Mouse (Mus musculus): Measurements from ENCODE around the gene Zfp853. TPM values are rescaled to one million over a fixed set of nuclear protein-coding genes. Genes with fewer than 3 reads are reported as not detected.

Gene Zfp853
- total RNA-seq, 4 experiments from 2014 or later, result 0.20 to 0.54 (median 0.46) TPM

GRCm38 (mm10) chr5:143252791-143253185 is 40.6 kb downstream of the Zfp853 start:
- no peak for DNase-seq

- no peak for DNase-seq
These were observed 41.4 kb downstream of the Zfp853 start for GRCm38 (mm10) chr5:143252039-143252438.

GRCm38 (mm10) chr5:143244926-143245325 is 48.5 kb downstream of the Zfp853 start:
- DNase-seq, result no peak

Other genes starting within 250 kb of the Zfp853 start
- 10 to 100 TPM; 41.7 to 58.3 (median 53.6) TPM for gene Rnf216, start 180.6 kb downstream of the Zfp853 start, total RNA-seq (2022)
- gene Olfr718-ps1, start 146.0 kb downstream of the Zfp853 start, total RNA-seq (2022), result under 1 TPM in 3 of 4 experiments, not detected in 1; 0.06 to 0.22 (median 0.11) TPM
- gene Rbak, start 112.8 kb downstream of the Zfp853 start, total RNA-seq (2022), result 10 to 100 TPM; 10.9 to 22.2 (median 17.2) TPM
- not detected for gene Spdye4b, start 112.6 kb downstream of the Zfp853 start, total RNA-seq (2022)
- gene Spdye4a, start 66.7 kb downstream of the Zfp853 start, total RNA-seq (2022), result not detected
- 10 to 100 TPM; 22.8 to 30.6 (median 25.7) TPM for gene Zfp12, start 58.5 kb downstream of the Zfp853 start, total RNA-seq (2022)
- gene Zfp316, start 23.6 kb downstream of the Zfp853 start, total RNA-seq (2022), result 10 to 100 TPM; 11.0 to 13.1 (median 12.0) TPM
- 10 to 100 TPM; 22.1 to 34.5 (median 28.6) TPM for gene E130309D02Rik, start 21.7 kb upstream of the Zfp853 start, total RNA-seq (2022)
- 10 to 100 TPM; 60.3 to 74.8 (median 66.3) TPM for gene Zdhhc4, start 35.6 kb upstream of the Zfp853 start, total RNA-seq (2022)
- 1 to 10 TPM in 1 of 4 experiments, under 1 TPM in 3; 0.61 to 1.2 (median 0.91) TPM for gene Grid2ip, start 63.7 kb upstream of the Zfp853 start, total RNA-seq (2022)
- 100 to 1,000 TPM in 3 of 4 experiments, 10 to 100 TPM in 1; 97.5 to 115 (median 101) TPM for gene Kdelr2, start 110.2 kb upstream of the Zfp853 start, total RNA-seq (2022)
- gene Daglb, start 171.0 kb upstream of the Zfp853 start, total RNA-seq (2022), result 10 to 100 TPM; 21.6 to 27.5 (median 25.4) TPM
- gene Rac1, start 234.4 kb upstream of the Zfp853 start, total RNA-seq (2022), result 100 to 1,000 TPM; 348 to 401 (median 358) TPM

Data from adrenal gland, adult 8-10 months (tissue).